Mouse (Mus musculus): ENCODE measurements around the gene Vstm4. TPM values are rescaled to one million over a fixed set of nuclear protein-coding genes. Genes with fewer than 3 reads are reported as not detected.

Vstm4 gene
- total RNA-seq, 2 experiments from 2014 or later, result 41.5 to 43.6 TPM

GRCm38 (mm10) chr14:32934064-32934463, 77.5 kb downstream of the Vstm4 start:
- no peak for DNase-seq (ENCODE audit: low spot score in 2 of 2)

GRCm38 (mm10) chr14:32939217-32939616, 82.7 kb downstream of the Vstm4 start:
- DNase-seq (ENCODE audit: low spot score in 2 of 2), result no peak

DNA sequence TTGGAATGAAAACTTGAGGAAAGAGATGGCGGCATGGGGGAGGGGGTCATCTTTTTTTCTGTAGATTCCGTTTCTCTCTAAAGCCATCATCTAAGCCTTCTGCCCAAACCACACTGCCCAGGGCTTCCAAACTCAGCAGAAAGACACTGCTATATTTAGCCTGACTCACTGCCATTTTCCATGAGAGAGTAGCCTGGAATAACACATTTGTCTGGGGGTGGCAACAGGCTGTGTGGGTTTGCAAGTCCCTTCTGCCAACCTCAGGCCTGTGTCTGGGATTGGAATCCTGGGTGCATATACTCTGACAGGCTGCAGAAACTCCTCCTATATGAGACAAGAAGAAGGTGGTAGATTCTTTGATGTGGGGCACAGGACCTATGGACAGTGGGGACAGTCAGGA, 91.0 kb downstream of the Vstm4 start:
- DNase-seq (ENCODE audit: low spot score in 2 of 2), result no peak

DNA sequence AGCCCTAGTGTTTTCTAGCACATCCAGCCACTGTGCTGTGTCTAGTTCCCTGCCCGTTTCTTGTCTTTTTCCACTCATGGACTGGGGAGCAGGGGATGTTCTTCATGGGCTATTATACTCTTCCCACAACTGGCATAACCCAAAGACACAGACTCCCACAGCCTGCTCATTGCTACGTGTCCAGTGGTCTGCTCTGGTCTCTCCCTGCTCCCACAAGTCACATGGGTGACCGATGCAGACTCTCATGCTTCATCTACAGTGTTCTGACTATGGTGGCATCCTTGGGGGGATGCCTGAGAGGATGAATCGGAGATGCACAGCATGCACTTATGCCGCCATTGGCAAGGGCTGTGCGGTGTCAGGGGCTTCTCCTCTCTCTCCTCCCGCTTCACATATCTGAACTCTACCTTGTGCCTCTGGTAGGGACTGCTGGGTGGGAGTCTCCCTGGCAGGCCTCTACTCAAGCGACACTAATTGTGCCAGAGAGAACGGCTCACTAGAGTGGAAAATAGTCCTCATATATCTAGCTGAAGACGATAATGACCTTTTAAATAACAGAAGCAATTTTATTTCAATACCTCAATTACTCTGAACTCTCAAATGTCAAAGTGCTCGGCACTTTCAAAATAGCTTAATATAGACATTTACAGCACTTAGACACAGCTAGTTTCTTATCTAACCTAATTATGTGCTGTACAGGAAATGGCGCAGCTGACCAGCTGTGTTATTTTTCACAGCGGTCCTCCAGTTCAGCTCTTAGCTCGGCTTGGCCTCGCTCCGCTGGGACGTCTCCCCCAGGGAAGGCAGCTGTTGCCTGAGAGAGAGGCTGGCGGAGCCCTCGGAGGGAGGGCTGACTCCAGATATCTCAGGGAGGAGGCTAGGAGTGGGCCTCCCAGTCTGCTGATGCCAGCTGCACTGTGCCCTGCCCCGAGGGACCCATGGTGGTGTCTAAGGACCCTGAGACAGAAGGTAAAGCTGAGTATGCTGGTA, 94.1 kb downstream of the Vstm4 start:
- peak; percentile 65 to 80 for DNase-seq (ENCODE audit: low spot score in 2 of 2)

- DNase-seq (ENCODE audit: low spot score in 2 of 2), result peak; percentile 31 to 62
Measured at GRCm38 (mm10) chr14:32956486-32956885, 99.9 kb downstream of the Vstm4 start.

- no peak for DNase-seq (ENCODE audit: low spot score in 2 of 2)
Measured at GRCm38 (mm10) chr14:32958671-32959070, 102.1 kb downstream of the Vstm4 start.

DNA sequence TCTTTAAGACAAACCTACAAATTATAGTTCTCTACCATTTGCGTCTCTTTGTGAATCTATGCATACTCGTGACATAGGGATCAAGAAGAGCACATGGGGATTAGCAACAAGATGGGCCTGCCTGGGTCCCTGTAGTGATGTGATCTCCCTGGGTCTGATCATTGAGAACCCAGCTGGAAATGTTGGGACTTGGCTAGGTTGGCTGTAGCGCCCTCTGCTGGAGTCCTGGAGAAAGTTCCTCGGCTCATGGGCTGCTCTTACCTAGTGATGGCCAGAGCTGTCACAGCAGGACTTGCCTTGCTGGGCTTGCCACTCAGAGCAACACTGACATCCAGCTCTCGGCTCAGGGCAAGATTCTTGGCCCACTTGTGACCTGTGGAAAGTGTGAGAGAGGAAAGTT, 103.9 kb downstream of the Vstm4 start:
- DNase-seq (ENCODE audit: low spot score in 2 of 2), result peak; percentile 62 to 73

- DNase-seq (ENCODE audit: low spot score in 2 of 2), result no peak
Measured at GRCm38 (mm10) chr14:32964742-32965141, 108.2 kb downstream of the Vstm4 start.

- no peak for DNase-seq (ENCODE audit: low spot score in 2 of 2)
Measured at GRCm38 (mm10) chr14:32970700-32971099, 114.1 kb downstream of the Vstm4 start.

DNA sequence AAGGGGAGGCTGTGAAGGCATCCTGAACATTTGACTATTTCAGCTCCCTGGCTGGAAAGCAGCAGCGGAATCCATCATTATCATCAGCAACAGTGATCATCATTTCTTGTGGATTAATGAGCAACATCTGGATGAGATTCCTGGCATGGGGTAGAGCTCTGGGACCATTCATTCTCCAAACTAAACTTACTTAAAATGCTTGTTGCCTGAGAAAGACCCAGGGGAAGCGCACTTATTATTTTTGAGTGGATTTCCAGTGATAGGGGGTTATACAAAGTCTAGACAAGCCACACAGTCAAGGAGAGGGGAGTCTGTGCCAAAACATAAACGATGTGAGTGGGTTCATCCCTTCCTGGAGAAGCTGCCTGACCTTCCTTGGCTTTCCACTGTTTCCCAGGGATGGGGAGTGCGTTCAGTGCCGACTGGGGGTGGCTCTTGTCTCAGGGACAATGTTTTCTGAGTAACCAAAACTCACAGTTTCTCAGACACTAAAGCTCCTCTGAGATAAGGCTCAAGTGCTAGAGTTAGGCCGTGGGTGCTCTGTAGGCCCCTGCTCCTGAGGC, 127.7 kb downstream of the Vstm4 start:
- DNase-seq (ENCODE audit: low spot score in 2 of 2), result peak in 1 of 2 experiments; percentile 47

GRCm38 (mm10) chr14:32986659-32987058, 130.1 kb downstream of the Vstm4 start:
- no peak for DNase-seq (ENCODE audit: low spot score in 2 of 2)

Other genes with a start within 250 kb of the Vstm4 start
- gene 3425401B19Rik, start 171.5 kb upstream of the Vstm4 start, total RNA-seq (2021), result 100 to 1,000 TPM; 137 to 194 TPM
- 1 to 10 TPM in 1 of 2 experiments, under 1 TPM in 1; 0.70 to 1.1 TPM for gene Tmem273, start 70.8 kb upstream of the Vstm4 start, total RNA-seq (2021)
- not detected for gene Fam170b, start 22.8 kb upstream of the Vstm4 start, total RNA-seq (2021)
- gene Lrrc18, start 134.6 kb downstream of the Vstm4 start, total RNA-seq (2021), result under 1 TPM; 0.34 to 0.37 TPM

Data from gastrocnemius, postnatal 4 days (tissue).